In genomic region chr4:131000614-131001178, GRCm38 (mm10) we compare ENCODE assay signal across 26 mouse cellular contexts. TPM values are rescaled to one million over a fixed set of nuclear protein-coding genes. Genes with fewer than 3 reads are reported as not detected.
DNase-seq lines count a peak whose midpoint lies in the region; ATAC-seq lines count a peak whose summit lies in the region.
"Had no signal": no experiment of that assay in that cellular context is flagged by ENCODE, and none has a peak within 500 bp of the region (broad histone marks: within the 10 kb centered on the region; RNA-seq: fewer than 3 reads in every experiment).

No protein-coding gene starts in this region.

- no peaks in the 10 kb centered on the region for H3K36me3 ChIP-seq in forebrain, embryonic 13.5 days (ENCODE audit: poor library complexity, severe bottlenecking)
- H3K36me3 ChIP-seq in forebrain, embryonic 10.5 days (replicated peaks), result no peaks in the 10 kb centered on the region
- H3K36me3 ChIP-seq in hindbrain, embryonic 16.5 days (ENCODE audit: control insufficient read depth, insufficient read depth, low read length), result no peaks in the 10 kb centered on the region
- H3K36me3 ChIP-seq: embryonic facial prominence, embryonic 12.5 days; heart, embryonic 15.5 days; intestine, embryonic 15.5 days had no signal

- H3K27ac ChIP-seq in forebrain, embryonic 13.5 days, result peak overlapping the region; percentile 80
- H3K27ac ChIP-seq in forebrain, embryonic 10.5 days, result no peak overlapping the region
- H3K27ac ChIP-seq in hindbrain, embryonic 16.5 days (ENCODE audit: low read depth, low read length), result no peak overlapping the region; the same call in 1 of the 2 replicates
- H3K27ac ChIP-seq: embryonic facial prominence, embryonic 12.5 days; heart, embryonic 15.5 days; intestine, embryonic 15.5 days; layer of hippocampus, adult 2 months had no signal

- peak; percentile 81 for ATAC-seq in forebrain, embryonic 13.5 days
- ATAC-seq in hindbrain, embryonic 16.5 days, result peak; percentile 50; the same call in 1 of the 2 replicates
- ATAC-seq: intestine, embryonic 15.5 days had no signal

- no peak overlapping the region for H3K4me3 ChIP-seq in forebrain, embryonic 13.5 days
- no peak overlapping the region for H3K4me3 ChIP-seq in forebrain, embryonic 10.5 days
- H3K4me3 ChIP-seq in hindbrain, embryonic 16.5 days (ENCODE audit: low read length), result no peak overlapping the region
- H3K4me3 ChIP-seq: embryonic facial prominence, embryonic 12.5 days; heart, embryonic 15.5 days; intestine, embryonic 15.5 days; layer of hippocampus, adult 2 months had no signal

- DNase-seq in forebrain, embryonic 10.5 days (ENCODE audit: extremely low spot score, low spot score), result no peak
- peak; percentile 47 to 60 for DNase-seq in right cerebral cortex, postnatal 10 days (ENCODE audit: low spot score in 2 of 2)
- DNase-seq in right cerebral cortex, postnatal 4 days, result no peak
- DNase-seq in layer of hippocampus, adult 9-10 months (ENCODE audit: low spot score), result no peak
- no peak for DNase-seq in heart, adult 8-10 months (ENCODE audit: low spot score)
- no peak for DNase-seq in heart, adult 11 months
- DNase-seq: adrenal gland, postnatal 14 days; cerebellum, adult 11-12 months; cerebellum, postnatal 14 days; gastrocnemius, postnatal 36 days; heart, postnatal 36 days; kidney, adult 8-10 months; kidney, postnatal 14 days; layer of hippocampus, postnatal 36 days; lung, postnatal 4 days; right cerebral cortex, postnatal 25 days; thymus, postnatal 14 days had no signal

- H3K4me2 ChIP-seq in forebrain, embryonic 13.5 days, result peak overlapping the region; percentile 7; the same call in 1 of the 2 replicates
- no peak overlapping the region for H3K4me2 ChIP-seq in hindbrain, embryonic 16.5 days (ENCODE audit: low read length)
- H3K4me2 ChIP-seq: embryonic facial prominence, embryonic 12.5 days; heart, embryonic 15.5 days; intestine, embryonic 15.5 days had no signal

- no peaks in the 10 kb centered on the region for H3K27me3 ChIP-seq in forebrain, embryonic 13.5 days
- no peaks in the 10 kb centered on the region for H3K27me3 ChIP-seq in forebrain, embryonic 10.5 days (ENCODE audit: poor library complexity, severe bottlenecking)
- H3K27me3 ChIP-seq in hindbrain, embryonic 16.5 days (replicated peaks; ENCODE audit: control insufficient read depth, insufficient read depth, low read length), result no peaks in the 10 kb centered on the region
- H3K27me3 ChIP-seq: embryonic facial prominence, embryonic 12.5 days; heart, embryonic 15.5 days; intestine, embryonic 15.5 days had no signal

- H3K9me3 ChIP-seq in forebrain, embryonic 13.5 days (replicated peaks), result peaks cover under 1% of the 10 kb centered on the region; the same call in 1 of the 2 replicates
- H3K9me3 ChIP-seq in forebrain, embryonic 10.5 days, result peaks cover 2% of the 10 kb centered on the region
- no peaks in the 10 kb centered on the region for H3K9me3 ChIP-seq in hindbrain, embryonic 16.5 days (ENCODE audit: control insufficient read depth, low read length)
- H3K9me3 ChIP-seq: intestine, embryonic 15.5 days had no signal

- no peak overlapping the region; the same call in 1 of the 2 replicates for H3K9ac ChIP-seq in forebrain, embryonic 13.5 days
- H3K9ac ChIP-seq in hindbrain, embryonic 16.5 days (ENCODE audit: low read depth, low read length), result no peak overlapping the region
- H3K9ac ChIP-seq: embryonic facial prominence, embryonic 12.5 days; heart, embryonic 15.5 days; intestine, embryonic 15.5 days had no signal

- H3K4me1 ChIP-seq in forebrain, embryonic 13.5 days, result peaks cover 23% of the 10 kb centered on the region
- H3K4me1 ChIP-seq in forebrain, embryonic 10.5 days, result 0 out of 2 replicates have a peak, but pooled peaks cover 3% of the 10 kb centered on the region
- H3K4me1 ChIP-seq in hindbrain, embryonic 16.5 days (ENCODE audit: control insufficient read depth, insufficient read depth, low read depth, low read length), result peaks cover 5% of the 10 kb centered on the region
- H3K4me1 ChIP-seq: embryonic facial prominence, embryonic 12.5 days; heart, embryonic 15.5 days; intestine, embryonic 15.5 days had no signal

- 54% methylated on average over 15 of the region's 15 CpGs for WGBS in forebrain, embryonic 13.5 days
- 91% methylated on average over 15 of the region's 15 CpGs for WGBS in forebrain, embryonic 10.5 days
- 45% methylated on average over 15 of the region's 15 CpGs for WGBS in hindbrain, embryonic 16.5 days

RNA-seq across cellular contexts. Expression of gene Matn1, which starts 56.5 kb away (rescaled TPM):
- not detected in 2 replicates for polyA plus RNA-seq in forebrain, embryonic 13.5 days (2015; fragmentation: Nextera tagmentation; extraction: Ambion mirVana)
- not detected in 2 replicates for polyA plus RNA-seq in forebrain, embryonic 10.5 days (2016; fragmentation: Nextera tagmentation; extraction: Ambion mirVana)
- polyA plus RNA-seq in hindbrain, embryonic 16.5 days (2015; fragmentation: Nextera tagmentation; extraction: Ambion mirVana), result 0.34 and 3.9 TPM in 2 replicates
- total RNA-seq in heart, adult 8-10 months (2022), result not detected
- total RNA-seq: adrenal gland, postnatal 14 days; gastrocnemius, adult 18-20 months; gastrocnemius, postnatal 36 days; heart, postnatal 36 days; liver, adult 2 months had no signal
- polyA plus RNA-seq: liver, adult 2 months; testis, adult 2 months had no signal

Comparison
In these comparisons a context has a peak if more than half of its experiments do, and no peak if none do; other contexts are left out.
1. DNase-seq: peak in right cerebral cortex, postnatal 10 days (2 of 2); none in forebrain, embryonic 10.5 days (single experiment), right cerebral cortex, postnatal 4 days (single experiment), layer of hippocampus, adult 9-10 months (single experiment), heart, adult 8-10 months (single experiment) and heart, adult 11 months (single experiment).